Mouse (Mus musculus) ES-Bruce4 (cell line): ENCODE data around the gene E130114P18Rik. TPM values are rescaled to one million over a fixed set of nuclear protein-coding genes. Genes with fewer than 3 reads are reported as not detected.

ENCODE experiments used
- H3K27ac ChIP-seq: 2 replicates; pipeline ENCODE4 v1.5.1; 2012; ENCODE audit warnings: low read length, inconsistent platforms; ENCODE audit not compliant: insufficient read depth
- H3K27me3 ChIP-seq: 2 replicates; pipeline ENCODE4 v1.6.1; 2012; ENCODE audit warnings: mild to moderate bottlenecking, low read length, inconsistent platforms; ENCODE audit not compliant: control insufficient read depth, poor library complexity, insufficient read depth, severe bottlenecking
- H3K36me3 ChIP-seq: 2 replicates; pipeline ENCODE4 v1.6.1; 2012; ENCODE audit warnings: inconsistent platforms, mild to moderate bottlenecking, low read length, moderate library complexity; ENCODE audit not compliant: control insufficient read depth, poor library complexity, insufficient read depth, severe bottlenecking
- H3K4me1 ChIP-seq: one replicate; pipeline ENCODE4 v1.8.1; 2011; ENCODE audit warnings: low read length; ENCODE audit not compliant: control insufficient read depth, insufficient read depth
- H3K4me3 ChIP-seq: 2 replicates; pipeline ENCODE4 v1.5.1; 2011; ENCODE audit warnings: low read depth, mild to moderate bottlenecking, low read length
- H3K9ac ChIP-seq: 2 replicates; pipeline ENCODE4 v1.6.1; 2012; ENCODE audit warnings: low read depth, mild to moderate bottlenecking, inconsistent platforms; ENCODE audit not compliant: poor library complexity, severe bottlenecking
- H3K9me3 ChIP-seq: replicated peaks from 2 replicates; pipeline ENCODE4 v1.6.1; 2012; ENCODE audit warnings: mild to moderate bottlenecking, low read length, inconsistent platforms; ENCODE audit not compliant: control insufficient read depth, poor library complexity, insufficient read depth, severe bottlenecking
- CTCF ChIP-seq: IDR thresholded peaks from one replicate; pipeline ENCODE4 v1.8.1; 2011; ENCODE audit warnings: low read depth, low read length
- EP300 ChIP-seq: IDR thresholded peaks from 2 replicates; pipeline ENCODE4 v1.6.1; 2011; ENCODE audit warnings: low read depth, low read length; ENCODE audit not compliant: insufficient read depth
- POLR2A ChIP-seq: IDR thresholded peaks from one replicate; pipeline ENCODE4 v1.8.1; 2011; ENCODE audit warnings: low read length; ENCODE audit not compliant: insufficient read depth
- polyA plus RNA-seq: library from polyadenylated mRNA; stranded (reverse); fragments of >200 nt; gene quantifications from 2 replicates; pipeline ENCODE4 v1.2.4, GENCODE M21; 2011; ENCODE audit warnings: low read depth; ENCODE audit not compliant: missing spikeins, insufficient read depth, insufficient read length

E130114P18Rik gene
- polyA plus RNA-seq, 1 experiment: not detected

GRCm38 (mm10) chr4:97640385-97640784 lies 137.5 kb downstream of the E130114P18Rik start:
- TF ChIP-seq POLR2A (no peak), EP300 (no peak), CTCF (no peak)
- no peaks in the 10 kb centered on the region for H3K4me1 ChIP-seq
- no peak overlapping the region for H3K4me3 ChIP-seq
- H3K27ac ChIP-seq: no peak overlapping the region
- H3K36me3 ChIP-seq: no peaks in the 10 kb centered on the region
- no peaks in the 10 kb centered on the region for H3K27me3 ChIP-seq
- H3K9ac ChIP-seq: no peak overlapping the region
- no peaks in the 10 kb centered on the region for H3K9me3 ChIP-seq

DNA sequence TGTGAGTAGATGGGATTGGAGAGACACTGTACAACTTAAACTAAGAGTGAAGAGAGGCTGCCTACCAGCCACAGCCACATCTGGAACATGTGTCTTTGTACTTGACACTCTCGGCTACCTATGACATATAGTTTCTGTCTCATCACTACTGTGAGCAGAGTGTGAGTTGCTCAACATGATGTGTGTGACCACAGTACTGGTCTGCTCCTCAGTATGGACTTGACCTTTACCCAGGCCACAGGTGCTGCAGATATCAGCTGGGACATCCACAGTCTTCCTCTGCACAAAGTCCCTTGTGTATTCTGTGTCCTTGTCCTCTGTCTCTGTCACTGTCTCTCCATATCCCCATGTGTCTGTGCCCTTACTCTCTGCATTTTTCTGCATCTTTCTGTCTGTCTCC lies 141.3 kb downstream of the E130114P18Rik start:
- Histone ChIP-seq H3K4me3 (no peak overlapping the region), H3K27me3 (no peaks in the 10 kb centered on the region), H3K9me3 (no peaks in the 10 kb centered on the region), H3K4me1 (no peaks in the 10 kb centered on the region), H3K36me3 (no peaks in the 10 kb centered on the region), H3K27ac (no peak overlapping the region), H3K9ac (no peak overlapping the region)
- no peak for TF ChIP-seq EP300
- TF ChIP-seq POLR2A: no peak
- TF ChIP-seq CTCF: no peak

- Histone ChIP-seq H3K27ac (no peak overlapping the region), H3K9me3 (no peaks in the 10 kb centered on the region), H3K4me1 (no peaks in the 10 kb centered on the region), H3K27me3 (no peaks in the 10 kb centered on the region), H3K36me3 (no peaks in the 10 kb centered on the region), H3K9ac (no peak overlapping the region), H3K4me3 (no peak overlapping the region)
- TF ChIP-seq POLR2A (no peak), EP300 (no peak), CTCF (no peak)
These were observed 142.1 kb downstream of the E130114P18Rik start for GRCm38 (mm10) chr4:97635757-97636292.

GRCm38 (mm10) chr4:97635296-97635755 lies 142.6 kb downstream of the E130114P18Rik start:
- Histone ChIP-seq H3K27ac (no peak overlapping the region), H3K4me1 (no peaks in the 10 kb centered on the region), H3K27me3 (no peaks in the 10 kb centered on the region; the same call in 1 of the 2 replicates), H3K4me3 (no peak overlapping the region), H3K9ac (no peak overlapping the region), H3K9me3 (no peaks in the 10 kb centered on the region), H3K36me3 (no peaks in the 10 kb centered on the region)
- TF ChIP-seq EP300: no peak
- no peak for TF ChIP-seq POLR2A
- TF ChIP-seq CTCF: no peak

- Histone ChIP-seq H3K36me3 (no peaks in the 10 kb centered on the region), H3K4me3 (no peak overlapping the region), H3K9me3 (no peaks in the 10 kb centered on the region; the same call in 1 of the 2 replicates), H3K9ac (no peak overlapping the region), H3K4me1 (peaks cover 2% of the 10 kb centered on the region), H3K27ac (no peak overlapping the region), H3K27me3 (no peaks in the 10 kb centered on the region; the same call in 1 of the 2 replicates)
- TF ChIP-seq EP300: 0 out of 2 replicates have a peak, but pooled peaks have one; percentile 7
- TF ChIP-seq POLR2A: no peak
These were observed 148.8 kb downstream of the E130114P18Rik start for GRCm38 (mm10) chr4:97628881-97629605.

DNA sequence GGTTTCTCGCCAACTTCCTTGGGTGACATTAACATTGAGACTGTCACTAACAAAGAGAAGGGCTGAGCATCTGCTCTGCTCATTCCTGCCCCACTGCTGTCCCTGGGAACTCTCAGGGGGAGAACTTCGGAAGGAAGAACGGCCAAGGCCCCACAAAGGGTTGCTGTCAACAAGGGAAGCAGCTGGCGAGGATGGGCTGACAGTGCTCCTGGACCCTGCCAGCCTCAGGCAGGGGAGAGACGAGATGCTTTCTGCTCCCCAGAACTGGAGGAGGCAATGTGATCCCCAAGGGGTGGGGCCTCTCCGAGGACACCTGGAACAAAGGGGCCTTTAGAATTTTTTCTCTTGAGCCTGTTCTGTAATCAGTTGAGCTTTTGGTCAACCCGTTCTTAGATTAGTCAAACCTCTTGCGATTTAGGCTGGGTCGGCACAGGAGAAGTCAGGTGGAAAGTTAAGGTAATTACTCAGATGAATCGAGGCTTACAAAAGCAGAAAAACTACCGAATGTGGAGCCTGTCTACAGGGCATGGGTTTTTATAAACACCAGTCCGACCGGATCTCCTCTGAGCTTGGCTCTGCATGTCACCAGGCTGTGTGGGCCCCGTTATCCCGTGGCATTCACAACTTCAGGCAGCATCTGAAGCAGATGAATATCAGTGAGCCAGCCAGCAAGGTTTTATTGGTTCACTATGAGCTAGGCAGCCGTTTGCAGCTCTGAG lies 151.7 kb downstream of the E130114P18Rik start:
- Histone ChIP-seq H3K4me1 (peaks cover 2% of the 10 kb centered on the region), H3K4me3 (no peak overlapping the region), H3K9ac (no peak overlapping the region), H3K36me3 (no peaks in the 10 kb centered on the region), H3K9me3 (no peaks in the 10 kb centered on the region; the same call in 1 of the 2 replicates), H3K27ac (no peak overlapping the region), H3K27me3 (no peaks in the 10 kb centered on the region; the same call in 1 of the 2 replicates)
- TF ChIP-seq EP300: no peak
